Mouse (Mus musculus): ENCODE data around the gene Scaf11. TPM values are rescaled to one million over a fixed set of nuclear protein-coding genes. Genes with fewer than 3 reads are reported as not detected.

Scaf11 gene
- polyA plus RNA-seq, 1 experiment = 5.9 TPM

- no peaks in the 10 kb centered on the region for H3K27me3 ChIP-seq (ENCODE audit: control insufficient read depth, insufficient read depth, low read length)
- no peak overlapping the region for H3K4me3 ChIP-seq (ENCODE audit: control insufficient read depth, low read depth, low read length)
- H3K36me3 ChIP-seq (ENCODE audit: control insufficient read depth, insufficient read depth, low read length) = no peaks in the 10 kb centered on the region
- TF ChIP-seq POLR2A (IDR thresholded peaks at IDR 0.05; ENCODE audit: control insufficient read depth, low read depth, low read length) = no peak
- no peak for TF ChIP-seq CTCF (IDR thresholded peaks at IDR 0.05; ENCODE audit: control insufficient read depth, insufficient read depth, insufficient replicate concordance, low read depth, low read length)
- H3K27ac ChIP-seq (ENCODE audit: control insufficient read depth, insufficient read depth, low read depth, low read length) = no peak overlapping the region
- H3K4me1 ChIP-seq (ENCODE audit: control insufficient read depth, insufficient read depth, low read length) = peaks cover 2% of the 10 kb centered on the region
These were observed 30.8 kb upstream of the Scaf11 start for GRCm38 (mm10) chr15:96491421-96491820.

- H3K4me1 ChIP-seq (ENCODE audit: control insufficient read depth, insufficient read depth, low read length) = peaks cover 2% of the 10 kb centered on the region
- H3K27me3 ChIP-seq (ENCODE audit: control insufficient read depth, insufficient read depth, low read length) = no peaks in the 10 kb centered on the region
- no peak overlapping the region for H3K4me3 ChIP-seq (ENCODE audit: control insufficient read depth, low read depth, low read length)
- TF ChIP-seq CTCF (IDR thresholded peaks at IDR 0.05; ENCODE audit: control insufficient read depth, insufficient read depth, insufficient replicate concordance, low read depth, low read length) (no peak), POLR2A (IDR thresholded peaks at IDR 0.05; ENCODE audit: control insufficient read depth, low read depth, low read length) (no peak)
- H3K36me3 ChIP-seq (ENCODE audit: control insufficient read depth, insufficient read depth, low read length) = no peaks in the 10 kb centered on the region
- no peak overlapping the region for H3K27ac ChIP-seq (ENCODE audit: control insufficient read depth, insufficient read depth, low read depth, low read length)
These were observed 29.5 kb upstream of the Scaf11 start for GRCm38 (mm10) chr15:96490123-96490522.

GRCm38 (mm10) chr15:96488941-96489786, 28.5 kb upstream of the Scaf11 start:
- Histone ChIP-seq H3K4me3 (ENCODE audit: control insufficient read depth, low read depth, low read length) (no peak overlapping the region), H3K27ac (ENCODE audit: control insufficient read depth, insufficient read depth, low read depth, low read length) (no peak overlapping the region), H3K4me1 (ENCODE audit: control insufficient read depth, insufficient read depth, low read length) (peaks cover 2% of the 10 kb centered on the region), H3K36me3 (ENCODE audit: control insufficient read depth, insufficient read depth, low read length) (no peaks in the 10 kb centered on the region), H3K27me3 (ENCODE audit: control insufficient read depth, insufficient read depth, low read length) (no peaks in the 10 kb centered on the region)
- TF ChIP-seq CTCF (IDR thresholded peaks at IDR 0.05; ENCODE audit: control insufficient read depth, insufficient read depth, insufficient replicate concordance, low read depth, low read length) (peak; percentile 26; the same call in 1 of the 2 replicates), POLR2A (IDR thresholded peaks at IDR 0.05; ENCODE audit: control insufficient read depth, low read depth, low read length) (no peak)

- H3K4me3 ChIP-seq (ENCODE audit: control insufficient read depth, low read depth, low read length) = no peak overlapping the region
- H3K36me3 ChIP-seq (ENCODE audit: control insufficient read depth, insufficient read depth, low read length) = no peaks in the 10 kb centered on the region
- H3K27me3 ChIP-seq (ENCODE audit: control insufficient read depth, insufficient read depth, low read length) = no peaks in the 10 kb centered on the region
- H3K4me1 ChIP-seq (ENCODE audit: control insufficient read depth, insufficient read depth, low read length) = peaks cover 2% of the 10 kb centered on the region
- H3K27ac ChIP-seq (ENCODE audit: control insufficient read depth, insufficient read depth, low read depth, low read length) = no peak overlapping the region
- no peak for TF ChIP-seq POLR2A (IDR thresholded peaks at IDR 0.05; ENCODE audit: control insufficient read depth, low read depth, low read length)
- TF ChIP-seq CTCF (IDR thresholded peaks at IDR 0.05; ENCODE audit: control insufficient read depth, insufficient read depth, insufficient replicate concordance, low read depth, low read length) = no peak
These were observed 26.5 kb upstream of the Scaf11 start for GRCm38 (mm10) chr15:96487066-96487698.

- H3K27me3 ChIP-seq (ENCODE audit: control insufficient read depth, insufficient read depth, low read length) = no peaks in the 10 kb centered on the region
- no peak overlapping the region for H3K4me3 ChIP-seq (ENCODE audit: control insufficient read depth, low read depth, low read length)
- no peak overlapping the region for H3K27ac ChIP-seq (ENCODE audit: control insufficient read depth, insufficient read depth, low read depth, low read length)
- H3K36me3 ChIP-seq (ENCODE audit: control insufficient read depth, insufficient read depth, low read length) = no peaks in the 10 kb centered on the region
- TF ChIP-seq CTCF (IDR thresholded peaks at IDR 0.05; ENCODE audit: control insufficient read depth, insufficient read depth, insufficient replicate concordance, low read depth, low read length) = no peak
- no peak for TF ChIP-seq POLR2A (IDR thresholded peaks at IDR 0.05; ENCODE audit: control insufficient read depth, low read depth, low read length)
- peaks cover 4% of the 10 kb centered on the region; the same call in 1 of the 2 replicates for H3K4me1 ChIP-seq (ENCODE audit: control insufficient read depth, insufficient read depth, low read length)
These were observed 20.2 kb upstream of the Scaf11 start for GRCm38 (mm10) chr15:96480822-96481221.

GRCm38 (mm10) chr15:96478006-96478405, 17.4 kb upstream of the Scaf11 start:
- no peaks in the 10 kb centered on the region for H3K36me3 ChIP-seq (ENCODE audit: control insufficient read depth, insufficient read depth, low read length)
- H3K27me3 ChIP-seq (ENCODE audit: control insufficient read depth, insufficient read depth, low read length) = no peaks in the 10 kb centered on the region
- H3K4me1 ChIP-seq (ENCODE audit: control insufficient read depth, insufficient read depth, low read length) = peaks cover 4% of the 10 kb centered on the region; the same call in 1 of the 2 replicates
- TF ChIP-seq POLR2A (IDR thresholded peaks at IDR 0.05; ENCODE audit: control insufficient read depth, low read depth, low read length) = no peak
- TF ChIP-seq CTCF (IDR thresholded peaks at IDR 0.05; ENCODE audit: control insufficient read depth, insufficient read depth, insufficient replicate concordance, low read depth, low read length) = no peak
- H3K27ac ChIP-seq (ENCODE audit: control insufficient read depth, insufficient read depth, low read depth, low read length) = no peak overlapping the region
- no peak overlapping the region for H3K4me3 ChIP-seq (ENCODE audit: control insufficient read depth, low read depth, low read length)

- Histone ChIP-seq H3K36me3 (ENCODE audit: control insufficient read depth, insufficient read depth, low read length) (no peaks in the 10 kb centered on the region), H3K4me1 (ENCODE audit: control insufficient read depth, insufficient read depth, low read length) (peaks cover 4% of the 10 kb centered on the region; the same call in 1 of the 2 replicates), H3K4me3 (ENCODE audit: control insufficient read depth, low read depth, low read length) (no peak overlapping the region), H3K27ac (ENCODE audit: control insufficient read depth, insufficient read depth, low read depth, low read length) (no peak overlapping the region), H3K27me3 (ENCODE audit: control insufficient read depth, insufficient read depth, low read length) (no peaks in the 10 kb centered on the region)
- TF ChIP-seq CTCF (IDR thresholded peaks at IDR 0.05; ENCODE audit: control insufficient read depth, insufficient read depth, insufficient replicate concordance, low read depth, low read length) (peak; percentile 96), POLR2A (IDR thresholded peaks at IDR 0.05; ENCODE audit: control insufficient read depth, low read depth, low read length) (no peak)
These were observed 15.7 kb upstream of the Scaf11 start for GRCm38 (mm10) chr15:96476359-96476758.
